Mouse (Mus musculus): Measurements from ENCODE around the gene Slc38a3. TPM values are rescaled to one million over a fixed set of nuclear protein-coding genes. Genes with fewer than 3 reads are reported as not detected.

The Slc38a3 gene
- polyA plus RNA-seq, 1 experiment from 2014 or later, result 26.2 TPM

GRCm38 (mm10) chr9:107702606-107703185 is 33.4 kb upstream of the Slc38a3 start:
- 74% methylated on average over 3 of the region's 3 CpGs for WGBS
- no peak overlapping the region for H3K27ac ChIP-seq
- no peak for ATAC-seq (ENCODE audit: low FRiP score)
- H3K36me3 ChIP-seq, result peaks cover 34% of the 10 kb centered on the region
- H3K4me2 ChIP-seq, result no peak overlapping the region
- H3K27me3 ChIP-seq, result peaks cover 17% of the 10 kb centered on the region
- peaks cover 97% of the 10 kb centered on the region for H3K4me1 ChIP-seq (replicated peaks)
- H3K9me3 ChIP-seq, result no peaks in the 10 kb centered on the region
- H3K9ac ChIP-seq, result 0 out of 2 replicates have a peak overlapping the region, but pooled peaks have one; percentile 4
- H3K4me3 ChIP-seq, result no peak overlapping the region

DNA sequence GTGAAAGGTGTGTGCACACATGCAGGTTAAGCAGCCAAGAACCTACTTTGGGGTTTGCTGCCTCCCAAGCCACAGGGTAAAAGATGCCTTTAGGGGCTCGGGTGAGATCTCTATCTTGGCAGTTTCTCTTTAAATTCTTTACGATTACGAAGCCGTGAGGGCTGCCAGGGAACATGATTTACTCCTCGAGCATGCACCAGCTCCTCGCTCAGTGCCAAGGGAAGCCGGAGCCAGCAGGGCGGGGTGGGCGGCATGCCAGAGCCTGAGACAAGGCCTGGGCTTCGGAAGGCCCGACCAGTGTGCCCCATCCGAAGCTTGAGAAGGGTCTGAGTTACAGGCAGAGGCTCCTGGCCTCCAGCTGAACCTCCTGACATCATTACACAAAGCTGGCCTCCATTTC is 32.3 kb upstream of the Slc38a3 start:
- no peak for ATAC-seq (ENCODE audit: low FRiP score)
- Histone ChIP-seq H3K4me2 (no peak overlapping the region), H3K9ac (0 out of 2 replicates have a peak overlapping the region, but pooled peaks have one; percentile 5), H3K27ac (peak overlapping the region; percentile 52), H3K4me1 (replicated peaks) (peaks cover 97% of the 10 kb centered on the region), H3K4me3 (no peak overlapping the region), H3K9me3 (no peaks in the 10 kb centered on the region), H3K27me3 (peaks cover 17% of the 10 kb centered on the region), H3K36me3 (peaks cover 34% of the 10 kb centered on the region)
- 58% methylated on average over 12 of the region's 12 CpGs for WGBS

GRCm38 (mm10) chr9:107700114-107700571 is 30.8 kb upstream of the Slc38a3 start:
- Histone ChIP-seq H3K4me2 (peak overlapping the region; percentile 30; the same call in 1 of the 2 replicates), H3K27ac (peak overlapping the region; percentile 55), H3K4me1 (replicated peaks) (peaks cover 97% of the 10 kb centered on the region), H3K4me3 (no peak overlapping the region), H3K9me3 (no peaks in the 10 kb centered on the region), H3K27me3 (peaks cover 5% of the 10 kb centered on the region; the same call in 1 of the 2 replicates), H3K36me3 (peaks cover 35% of the 10 kb centered on the region), H3K9ac (peak overlapping the region; percentile 58)
- ATAC-seq (ENCODE audit: low FRiP score), result no peak
- WGBS, result 24% methylated on average over 6 of the region's 6 CpGs

DNA sequence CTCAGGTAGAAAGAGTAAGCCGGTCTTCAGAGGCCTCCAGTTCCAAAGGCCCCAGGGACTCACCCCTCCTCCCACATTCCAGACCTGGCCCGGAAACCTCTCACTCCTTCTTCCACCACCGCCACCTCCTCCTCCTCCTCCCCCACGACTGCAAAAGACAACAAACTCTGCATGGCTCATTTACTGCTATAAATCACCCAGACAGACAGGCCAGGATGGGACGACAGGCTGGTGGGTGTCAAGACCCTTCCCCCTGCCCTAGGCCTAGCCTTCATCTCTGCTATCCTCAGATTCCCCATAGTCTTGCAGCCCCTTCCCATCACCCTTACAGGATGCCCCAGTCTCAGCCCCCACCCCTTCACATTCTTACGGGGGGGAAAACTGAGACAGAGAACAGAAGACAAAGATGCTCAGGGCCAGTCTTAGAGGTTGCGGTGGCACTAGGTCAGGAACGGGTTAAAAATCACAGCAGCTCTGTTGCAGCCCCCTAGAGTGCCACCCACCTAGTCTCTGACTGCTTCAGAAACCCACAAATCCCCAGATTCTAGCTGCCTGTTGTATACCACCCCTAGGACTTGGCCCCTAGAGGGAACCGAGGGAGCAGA is 30.1 kb upstream of the Slc38a3 start:
- WGBS, result 5% methylated on average over 9 of the region's 9 CpGs
- H3K9ac ChIP-seq, result peak overlapping the region; percentile 58
- H3K4me2 ChIP-seq, result peak overlapping the region; percentile 30
- H3K27me3 ChIP-seq, result no peaks in the 10 kb centered on the region
- H3K4me1 ChIP-seq (replicated peaks), result peaks cover 97% of the 10 kb centered on the region
- no peaks in the 10 kb centered on the region for H3K9me3 ChIP-seq
- peaks cover 28% of the 10 kb centered on the region for H3K36me3 ChIP-seq
- H3K27ac ChIP-seq, result peak overlapping the region; percentile 55
- H3K4me3 ChIP-seq, result no peak overlapping the region
- no peak for ATAC-seq (ENCODE audit: low FRiP score)

DNA sequence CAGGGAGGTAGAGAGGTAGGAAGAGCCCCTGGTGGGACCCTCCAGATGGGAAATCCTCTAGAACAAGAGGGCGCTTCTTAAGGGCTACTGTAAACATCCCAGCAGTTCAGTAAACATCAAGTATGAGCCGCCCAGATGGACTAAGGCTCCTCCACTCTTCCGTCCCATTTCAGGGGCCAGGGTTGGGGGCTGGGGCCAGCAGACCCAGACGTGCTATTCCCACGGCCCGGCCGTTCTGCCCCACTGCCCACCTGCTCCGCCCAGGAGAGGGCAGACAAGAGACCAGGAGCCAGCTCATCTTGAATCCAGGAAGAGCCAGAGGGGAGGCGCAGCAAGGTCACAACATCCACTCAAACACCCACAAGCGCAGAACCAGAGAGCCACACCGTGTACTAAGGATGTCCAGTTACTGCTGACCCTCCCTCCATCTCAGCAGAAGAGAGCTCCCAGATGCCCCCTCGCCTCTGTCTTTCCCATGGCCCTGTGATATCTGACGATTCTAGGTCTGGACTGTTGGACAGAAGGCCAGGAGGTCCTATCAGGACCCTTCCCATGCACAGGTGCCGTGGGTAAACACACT is 29.4 kb upstream of the Slc38a3 start:
- Histone ChIP-seq H3K36me3 (peaks cover 21% of the 10 kb centered on the region), H3K4me1 (replicated peaks) (peaks cover 90% of the 10 kb centered on the region), H3K27me3 (no peaks in the 10 kb centered on the region), H3K27ac (peak overlapping the region; percentile 73), H3K9me3 (no peaks in the 10 kb centered on the region), H3K4me2 (peak overlapping the region; percentile 30), H3K9ac (peak overlapping the region; percentile 43; the same call in 1 of the 2 replicates), H3K4me3 (peak overlapping the region; percentile 8; the same call in 1 of the 2 replicates)
- WGBS, result 16% methylated on average over 14 of the region's 14 CpGs
- ATAC-seq (ENCODE audit: low FRiP score), result 0 out of 2 replicates have a peak, but pooled peaks have one; percentile 7

GRCm38 (mm10) chr9:107697811-107698521 is 28.6 kb upstream of the Slc38a3 start:
- H3K27me3 ChIP-seq, result no peaks in the 10 kb centered on the region
- peak overlapping the region; percentile 43; the same call in 1 of the 2 replicates for H3K9ac ChIP-seq
- H3K4me1 ChIP-seq (replicated peaks), result peaks cover 90% of the 10 kb centered on the region
- no peaks in the 10 kb centered on the region for H3K9me3 ChIP-seq
- peaks cover 13% of the 10 kb centered on the region for H3K36me3 ChIP-seq
- ATAC-seq (ENCODE audit: low FRiP score), result no peak; the same call in 1 of the 2 replicates
- peak overlapping the region; percentile 73 for H3K27ac ChIP-seq
- H3K4me3 ChIP-seq, result no peak overlapping the region; the same call in 1 of the 2 replicates
- peak overlapping the region; percentile 30 for H3K4me2 ChIP-seq
- 14% methylated on average over 14 of the region's 14 CpGs for WGBS

DNA sequence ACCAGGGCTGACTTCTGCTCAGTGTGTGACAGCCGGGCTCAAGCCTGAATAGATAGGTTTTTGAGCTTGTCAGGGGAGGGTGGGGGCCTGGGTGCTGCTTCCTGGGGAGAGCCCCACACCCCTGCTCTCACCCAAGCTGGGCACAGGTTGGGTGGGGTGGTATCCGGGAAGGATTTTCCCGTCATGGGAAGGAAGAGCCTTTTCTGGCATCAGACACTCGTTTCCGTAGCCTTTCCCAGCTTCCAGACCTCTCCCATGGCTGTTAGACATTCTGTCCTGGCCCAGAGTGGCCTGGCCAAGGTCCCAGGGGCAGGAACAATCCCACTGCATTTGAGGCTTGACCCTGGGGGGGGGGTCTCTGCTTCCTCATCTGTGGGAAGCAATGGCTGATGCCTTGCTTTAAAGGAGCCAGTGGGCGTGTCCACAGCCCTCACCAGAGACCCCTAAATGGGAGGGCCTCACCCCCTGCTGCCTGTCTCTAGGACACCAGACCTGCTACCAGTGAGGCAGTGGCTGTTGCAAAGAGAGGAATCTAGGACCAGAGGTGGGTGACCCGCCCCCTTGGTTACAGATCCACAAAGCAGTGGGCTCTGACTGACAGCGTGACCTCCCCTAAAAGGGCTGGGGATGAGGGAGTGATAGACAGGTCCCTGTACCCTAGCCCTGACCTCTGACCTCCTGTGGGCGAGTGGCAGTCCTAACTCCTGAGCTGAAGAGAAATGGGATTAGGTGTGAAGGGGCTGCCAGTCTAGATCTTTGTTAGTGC is 27.7 kb upstream of the Slc38a3 start:
- ATAC-seq (ENCODE audit: low FRiP score), result no peak
- peaks cover 11% of the 10 kb centered on the region for H3K36me3 ChIP-seq
- H3K27me3 ChIP-seq, result 0 out of 2 replicates have a peak, but pooled peaks cover 2% of the 10 kb centered on the region
- no peaks in the 10 kb centered on the region for H3K9me3 ChIP-seq
- no peak overlapping the region; the same call in 1 of the 2 replicates for H3K27ac ChIP-seq
- 23% methylated on average over 9 of the region's 9 CpGs for WGBS
- H3K9ac ChIP-seq, result peak overlapping the region; percentile 46; the same call in 1 of the 2 replicates
- H3K4me2 ChIP-seq, result no peak overlapping the region
- no peak overlapping the region for H3K4me3 ChIP-seq
- H3K4me1 ChIP-seq (replicated peaks), result peaks cover 84% of the 10 kb centered on the region

- no peak for ATAC-seq (ENCODE audit: low FRiP score)
- no peaks in the 10 kb centered on the region for H3K9me3 ChIP-seq
- H3K9ac ChIP-seq, result peak overlapping the region; percentile 19; the same call in 1 of the 2 replicates
- H3K4me1 ChIP-seq (replicated peaks), result peaks cover 76% of the 10 kb centered on the region
- H3K36me3 ChIP-seq, result peaks cover 20% of the 10 kb centered on the region
- H3K27me3 ChIP-seq, result 0 out of 2 replicates have a peak, but pooled peaks cover 6% of the 10 kb centered on the region
- no peak overlapping the region for H3K4me2 ChIP-seq
- 41% methylated on average over 6 of the region's 6 CpGs for WGBS
- no peak overlapping the region for H3K4me3 ChIP-seq
- no peak overlapping the region for H3K27ac ChIP-seq
These were observed 26.8 kb upstream of the Slc38a3 start for GRCm38 (mm10) chr9:107696106-107696479.

GRCm38 (mm10) chr9:107695441-107696105 is 26.2 kb upstream of the Slc38a3 start:
- Histone ChIP-seq H3K36me3 (peaks cover 26% of the 10 kb centered on the region), H3K4me2 (no peak overlapping the region), H3K4me3 (no peak overlapping the region), H3K9ac (peak overlapping the region; percentile 19; the same call in 1 of the 2 replicates), H3K9me3 (no peaks in the 10 kb centered on the region), H3K4me1 (replicated peaks) (peaks cover 71% of the 10 kb centered on the region), H3K27me3 (0 out of 2 replicates have a peak, but pooled peaks cover 6% of the 10 kb centered on the region), H3K27ac (no peak overlapping the region)
- ATAC-seq (ENCODE audit: low FRiP score), result no peak
- 72% methylated on average over 12 of the region's 12 CpGs for WGBS

DNA sequence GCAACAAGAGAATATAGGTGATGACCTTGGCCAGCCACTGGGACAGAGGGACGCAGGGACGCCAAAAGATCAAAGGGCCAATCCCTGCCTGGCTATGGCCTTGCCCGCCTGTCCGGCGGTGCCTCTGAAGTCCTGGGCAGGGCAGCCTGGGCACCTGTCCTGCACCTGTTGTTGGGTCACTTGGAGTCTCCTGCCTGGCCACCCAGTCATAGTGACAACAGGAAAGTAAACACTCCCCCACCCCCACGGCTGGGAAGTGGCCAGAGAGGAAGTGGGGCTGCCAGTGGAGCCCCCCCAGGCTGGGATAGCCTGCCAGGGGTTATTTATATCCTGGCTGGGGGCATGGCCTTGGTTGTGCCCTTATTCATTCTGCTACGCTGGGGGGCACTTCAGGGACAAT is 25.3 kb upstream of the Slc38a3 start:
- no peak overlapping the region for H3K4me2 ChIP-seq
- 0 out of 2 replicates have a peak, but pooled peaks cover 11% of the 10 kb centered on the region for H3K27me3 ChIP-seq
- peaks cover 34% of the 10 kb centered on the region for H3K36me3 ChIP-seq
- no peak overlapping the region for H3K27ac ChIP-seq
- no peak overlapping the region for H3K4me3 ChIP-seq
- no peaks in the 10 kb centered on the region for H3K9me3 ChIP-seq
- peaks cover 61% of the 10 kb centered on the region for H3K4me1 ChIP-seq (replicated peaks)
- no peak overlapping the region for H3K9ac ChIP-seq
- 80% methylated on average over 7 of the region's 7 CpGs for WGBS
- ATAC-seq (ENCODE audit: low FRiP score), result no peak

DNA sequence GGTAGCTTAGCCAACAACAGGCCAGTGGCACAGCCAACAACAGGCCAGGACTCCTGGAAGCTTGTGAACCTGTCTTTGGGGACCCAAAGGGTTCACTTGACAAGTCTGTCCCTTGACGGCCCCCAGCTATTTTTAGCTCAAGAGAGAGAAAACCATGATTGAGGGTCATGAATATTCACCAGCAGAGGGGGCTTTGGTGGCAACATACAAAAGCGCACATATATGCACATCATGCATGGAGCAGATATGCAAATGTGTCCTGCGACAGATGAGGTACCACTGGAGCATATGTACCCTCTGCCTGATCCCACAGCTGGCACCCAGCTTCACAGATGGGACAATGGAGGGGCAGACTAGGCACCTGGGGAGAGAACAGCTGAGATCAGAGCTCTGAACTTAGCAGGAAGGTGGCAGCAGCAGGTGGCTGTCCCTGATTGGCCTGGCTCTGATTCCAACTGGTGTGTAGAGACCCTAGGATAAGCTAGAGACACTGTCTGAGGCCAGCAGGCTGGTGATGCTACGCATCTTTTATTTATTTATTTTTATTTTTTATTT is 24.2 kb upstream of the Slc38a3 start:
- no peak for ATAC-seq (ENCODE audit: low FRiP score)
- Histone ChIP-seq H3K4me3 (no peak overlapping the region), H3K4me1 (replicated peaks) (peaks cover 50% of the 10 kb centered on the region), H3K9ac (no peak overlapping the region), H3K27me3 (0 out of 2 replicates have a peak, but pooled peaks cover 11% of the 10 kb centered on the region), H3K36me3 (peaks cover 45% of the 10 kb centered on the region), H3K4me2 (no peak overlapping the region), H3K27ac (no peak overlapping the region; the same call in 1 of the 2 replicates), H3K9me3 (no peaks in the 10 kb centered on the region)
- WGBS, result 58% methylated on average over 4 of the region's 4 CpGs
